Mouse (Mus musculus) midbrain, embryonic 13.5 days (tissue): ENCODE results near the gene Zmym1. TPM values are rescaled to one million over a fixed set of nuclear protein-coding genes. Genes with fewer than 3 reads are reported as not detected.

Experiments used
- polyA plus RNA-seq: library from polyadenylated mRNA; unstranded; fragments of >200 nt; fragmentation: Nextera tagmentation; extraction: Ambion mirVana; gene quantifications from 2 replicates; pipeline ENCODE4 v1.2.1, GENCODE M21; 2015

Gene Zmym1
- polyA plus RNA-seq, 1 experiment from 2014 or later, result 22.6 TPM

Other genes with a start within 250 kb of the Zmym1 start
- 31.0 and 37.5 TPM in 2 replicates for gene Zmym4, start 93.0 kb downstream of the Zmym1 start, polyA plus RNA-seq
- gene Sfpq, start 39.8 kb downstream of the Zmym1 start, polyA plus RNA-seq, result 98.6 and 102 TPM in 2 replicates
- 33.9 and 34.5 TPM in 2 replicates for gene Zmym6, start 16.2 kb upstream of the Zmym1 start, polyA plus RNA-seq
- 20.3 and 21.4 TPM in 2 replicates for gene Tmem35b, start 62.5 kb upstream of the Zmym1 start, polyA plus RNA-seq
- 7.2 and 10.1 TPM in 2 replicates for gene Dlgap3, start 108.1 kb upstream of the Zmym1 start, polyA plus RNA-seq
- 45.1 and 48.0 TPM in 2 replicates for gene Smim12, start 182.6 kb upstream of the Zmym1 start, polyA plus RNA-seq